Mouse (Mus musculus): ENCODE measurements at regions not wholly inside any gene's neighbourhood (a gene's known extent, or its start where the extent isn't known, plus 50 kb on each side); places are given as distances from the start of the nearest gene placed in this dataset.

- TF ChIP-seq POLR2A (IDR thresholded peaks at IDR 0.05; ENCODE audit: extremely low read depth, insufficient read depth, low read length) (no peak), CTCF (IDR thresholded peaks at IDR 0.05; ENCODE audit: extremely low read depth, insufficient read depth, low read length) (no peak)
Measured at GRCm38 (mm10) chr5:119337739-119338138, 332.7 kb upstream of the Tbx3 start.
